Mouse (Mus musculus): ENCODE data around the gene Hspbp1.

DNA sequence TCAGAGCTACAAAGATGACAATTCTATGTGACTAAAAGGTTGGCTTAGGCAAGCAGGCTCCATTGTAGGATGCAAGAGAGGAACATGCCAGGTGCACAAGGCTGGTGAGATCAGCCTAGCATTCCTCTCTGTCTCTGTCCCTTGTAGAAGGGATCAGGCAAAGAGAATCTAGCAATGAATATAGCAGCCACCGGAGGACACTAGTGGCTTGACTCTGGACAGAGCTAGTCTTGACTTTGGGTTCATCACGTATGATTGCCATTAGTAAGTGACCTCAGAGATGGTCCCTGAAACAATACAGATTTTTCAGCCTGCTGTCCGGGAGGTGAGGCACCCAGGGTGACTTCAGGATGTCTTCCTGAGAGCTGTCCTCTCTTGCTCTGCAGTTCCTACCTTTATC is 27.7 kb upstream of the Hspbp1 start:
- TF ChIP-seq CTCF (IDR thresholded peaks at IDR 0.05): peak; percentile 15; the same call in 1 of the 2 replicates
- TF ChIP-seq POLR2A (IDR thresholded peaks at IDR 0.05; ENCODE audit: insufficient read depth, low read depth, low read length): no peak

All from heart, adult 2 months (tissue).